Mouse (Mus musculus): ENCODE data around the gene Tmem221.
A peak's percentile ranks its signal among the peaks of the same experiment; 100 is the strongest.

Tmem221 gene

GRCm38 (mm10) chr8:71558071-71558957 lies at the start of gene Tmem221:
Tmem221 (minus strand) TSS chr8:71558871.
- DNase-seq (ENCODE audit: low spot score in 2 of 2): no peak

GRCm38 (mm10) chr8:71604021-71604420 lies 45.4 kb upstream of the Tmem221 start:
- DNase-seq (ENCODE audit: low spot score in 2 of 2): no peak

- DNase-seq (ENCODE audit: low spot score in 2 of 2): no peak
These were observed 44.1 kb upstream of the Tmem221 start for GRCm38 (mm10) chr8:71602666-71603334.

GRCm38 (mm10) chr8:71601939-71602665 lies 43.4 kb upstream of the Tmem221 start:
- no peak for DNase-seq (ENCODE audit: low spot score in 2 of 2)

- DNase-seq (ENCODE audit: low spot score in 2 of 2): no peak
These were observed 40.2 kb upstream of the Tmem221 start for GRCm38 (mm10) chr8:71598841-71599240.

- no peak for DNase-seq (ENCODE audit: low spot score in 2 of 2)
These were observed 39.7 kb upstream of the Tmem221 start for GRCm38 (mm10) chr8:71598375-71598774.

- DNase-seq (ENCODE audit: low spot score in 2 of 2): no peak
These were observed 38.8 kb upstream of the Tmem221 start, which contains the start of gene Fam129c for GRCm38 (mm10) chr8:71597451-71597850. Fam129c (plus strand) TSS chr8:71597648.

- no peak for DNase-seq (ENCODE audit: low spot score in 2 of 2)
These were observed 38.1 kb upstream of the Tmem221 start for GRCm38 (mm10) chr8:71596798-71597197.

- no peak for DNase-seq (ENCODE audit: low spot score in 2 of 2)
These were observed 37.7 kb upstream of the Tmem221 start for GRCm38 (mm10) chr8:71596384-71596783.

GRCm38 (mm10) chr8:71595862-71596261 lies 37.2 kb upstream of the Tmem221 start:
- DNase-seq (ENCODE audit: low spot score in 2 of 2): peak; percentile 82 to 86

- DNase-seq (ENCODE audit: low spot score in 2 of 2): no peak
These were observed 35.7 kb upstream of the Tmem221 start for GRCm38 (mm10) chr8:71594324-71594722.

GRCm38 (mm10) chr8:71593556-71594323 lies 35.1 kb upstream of the Tmem221 start:
- no peak for DNase-seq (ENCODE audit: low spot score in 2 of 2)

GRCm38 (mm10) chr8:71592374-71593170 lies 33.9 kb upstream of the Tmem221 start:
- DNase-seq (ENCODE audit: low spot score in 2 of 2): peak; percentile 81 to 85

- DNase-seq (ENCODE audit: low spot score in 2 of 2): peak; percentile 93 to 95
These were observed 33.1 kb upstream of the Tmem221 start, which contains the start of gene Pgls for GRCm38 (mm10) chr8:71591471-71592373. Pgls (plus strand) TSS chr8:71592176.

- no peak for DNase-seq (ENCODE audit: low spot score in 2 of 2)
These were observed 32.3 kb upstream of the Tmem221 start for GRCm38 (mm10) chr8:71591017-71591416.

GRCm38 (mm10) chr8:71588762-71589161 lies 30.1 kb upstream of the Tmem221 start:
- no peak for DNase-seq (ENCODE audit: low spot score in 2 of 2)

- no peak for DNase-seq (ENCODE audit: low spot score in 2 of 2)
These were observed 28.2 kb upstream of the Tmem221 start for GRCm38 (mm10) chr8:71586891-71587290.

GRCm38 (mm10) chr8:71580201-71580600 lies 21.5 kb upstream of the Tmem221 start:
- DNase-seq (ENCODE audit: low spot score in 2 of 2): no peak

- DNase-seq (ENCODE audit: low spot score in 2 of 2): no peak
These were observed 20.8 kb upstream of the Tmem221 start for GRCm38 (mm10) chr8:71579476-71579875.
